Mouse (Mus musculus) midbrain, embryonic 16.5 days (tissue): ENCODE results near the gene Slc35f3. TPM values are rescaled to one million over a fixed set of nuclear protein-coding genes. Genes with fewer than 3 reads are reported as not detected.

ENCODE experiments used
- ATAC-seq: fragments of 200-750 bp; cut with Nextera tagmentation; 2 replicates; pipeline ENCODE4 v1.8.0; 2017; ENCODE audit warnings: moderate TSS enrichment
- H3K27ac ChIP-seq: fragments of 300-500 bp; sonication (generic); 2 replicates; pipeline ENCODE4 v1.5.1; 2014; ENCODE audit warnings: mild to moderate bottlenecking, low read length, mixed read lengths
- H3K27me3 ChIP-seq: fragments of 300-500 bp; sonication (generic); 2 replicates; pipeline ENCODE4 v1.6.1; 2014; ENCODE audit warnings: low read depth, low read length, mixed read lengths; ENCODE audit not compliant: control insufficient read depth, insufficient read depth
- H3K36me3 ChIP-seq: fragments of 300-500 bp; sonication (generic); 2 replicates; pipeline ENCODE4 v1.6.1; 2014; ENCODE audit warnings: mild to moderate bottlenecking, low read length, moderate library complexity, mixed read lengths; ENCODE audit not compliant: control insufficient read depth, insufficient read depth
- H3K4me1 ChIP-seq: fragments of 300-500 bp; sonication (generic); 2 replicates; pipeline ENCODE4 v1.6.1; 2014; ENCODE audit warnings: mild to moderate bottlenecking, low read length, mixed read lengths; ENCODE audit not compliant: control insufficient read depth, insufficient read depth
- H3K4me2 ChIP-seq: fragments of 300-500 bp; sonication (generic); 2 replicates; pipeline ENCODE4 v1.6.1; 2014; ENCODE audit warnings: mild to moderate bottlenecking, low read length, mixed read lengths
- H3K4me3 ChIP-seq: fragments of 300-500 bp; sonication (generic); 2 replicates; pipeline ENCODE4 v1.5.1; 2014; ENCODE audit warnings: low read depth, mild to moderate bottlenecking, low read length, moderate library complexity, mixed read lengths
- H3K9ac ChIP-seq: fragments of 300-500 bp; sonication (generic); 2 replicates; pipeline ENCODE4 v1.6.1; 2014; ENCODE audit warnings: low read depth, low read length, mixed read lengths
- H3K9me3 ChIP-seq: fragments of 300-500 bp; sonication (generic); replicated peaks from 2 replicates; pipeline ENCODE4 v1.6.1; 2014; ENCODE audit warnings: mild to moderate bottlenecking, low read length, mixed read lengths; ENCODE audit not compliant: control insufficient read depth, poor library complexity, severe bottlenecking
- whole genome bisulfite sequencing: fragments of 180-500 bp; shearing (Covaris S2); extraction: QIAGEN DNeasy Blood & Tissue Kit; methylation state at CpG from one replicate; pipeline ENCODE4 v1.1.7; 2014; 5-methylcytosine and 5-hydroxymethylcytosine counted together
- polyA plus RNA-seq: library from polyadenylated mRNA; unstranded; fragments of >200 nt; fragmentation: Nextera tagmentation; extraction: Ambion mirVana; gene quantifications from 2 replicates; pipeline ENCODE4 v1.2.1, GENCODE M21; 2015

The Slc35f3 gene
- polyA plus RNA-seq, 1 experiment from 2014 or later = 2.5 TPM

DNA sequence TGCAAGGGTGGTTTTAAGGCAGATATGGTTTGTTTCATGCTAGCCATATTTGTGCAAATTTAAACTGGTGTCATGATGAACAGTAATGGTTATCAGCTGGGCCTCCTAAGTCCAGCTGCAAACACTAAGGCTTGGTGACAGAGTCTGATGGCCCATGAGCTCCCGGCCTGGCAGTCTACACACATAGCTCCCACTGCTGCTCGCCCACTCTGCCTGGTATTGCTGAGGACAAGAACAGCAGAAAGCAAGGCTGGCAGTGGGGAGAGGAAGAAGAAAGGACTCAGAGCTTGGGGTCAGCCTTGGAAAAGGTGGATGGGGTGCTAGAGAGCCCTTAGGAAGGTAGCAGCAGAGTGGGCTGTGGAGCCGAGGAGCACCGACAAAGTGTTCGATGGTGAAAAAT lies 131.3 kb downstream of the Slc35f3 start:
- H3K9me3 ChIP-seq = no peaks in the 10 kb centered on the region
- H3K4me3 ChIP-seq = no peak overlapping the region
- no peaks in the 10 kb centered on the region for H3K27me3 ChIP-seq
- no peak overlapping the region for H3K9ac ChIP-seq
- H3K4me2 ChIP-seq = no peak overlapping the region
- H3K27ac ChIP-seq = no peak overlapping the region
- peaks cover 39% of the 10 kb centered on the region for H3K36me3 ChIP-seq
- ATAC-seq = no peak
- WGBS = 94% methylated on average over 5 of the region's 5 CpGs
- H3K4me1 ChIP-seq = no peaks in the 10 kb centered on the region

DNA sequence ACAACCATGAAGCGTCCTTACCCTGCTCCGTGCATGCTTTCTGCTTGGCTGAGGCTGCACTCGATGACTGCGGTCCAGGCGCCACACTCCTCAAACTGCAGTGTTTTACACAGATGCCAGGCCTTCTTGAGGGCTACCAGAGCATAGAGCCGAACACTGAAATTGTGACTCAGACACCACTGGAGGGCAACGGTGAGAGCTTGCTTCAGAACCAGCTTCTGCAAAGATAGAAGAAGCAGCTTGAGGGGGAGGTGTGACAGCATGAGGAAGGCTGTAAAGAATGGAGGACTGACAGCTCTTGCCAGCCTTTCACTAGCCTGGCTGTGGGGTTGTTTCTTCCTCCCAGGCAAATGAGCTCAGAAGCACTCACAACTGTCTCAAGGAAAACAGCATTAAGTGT lies 135.5 kb downstream of the Slc35f3 start:
- Histone ChIP-seq H3K9me3 (no peaks in the 10 kb centered on the region), H3K27me3 (no peaks in the 10 kb centered on the region), H3K36me3 (peaks cover 25% of the 10 kb centered on the region), H3K27ac (no peak overlapping the region), H3K4me3 (no peak overlapping the region), H3K9ac (no peak overlapping the region), H3K4me2 (no peak overlapping the region), H3K4me1 (no peaks in the 10 kb centered on the region)
- ATAC-seq = no peak
- 87% methylated on average over 7 of the region's 7 CpGs for WGBS

DNA sequence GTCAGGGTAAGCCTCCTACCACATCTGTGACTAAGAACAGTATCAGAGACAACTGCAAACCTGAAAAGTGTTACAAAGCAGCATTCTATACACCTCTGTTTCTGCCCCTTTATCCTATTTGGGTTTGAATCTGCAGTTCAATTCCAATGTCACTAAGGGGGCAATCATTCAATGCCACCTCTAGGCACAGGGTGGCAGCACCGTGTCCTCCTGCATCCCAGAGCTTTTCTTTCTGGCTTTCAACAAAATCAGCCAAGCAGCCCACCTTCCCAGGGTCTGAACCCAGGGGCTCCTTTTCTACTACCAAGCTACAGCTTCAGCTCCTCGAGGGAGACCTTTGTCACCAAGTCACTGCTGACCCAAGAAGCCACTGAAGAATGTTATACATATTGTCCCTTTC lies 140.6 kb downstream of the Slc35f3 start:
- Histone ChIP-seq H3K4me1 (no peaks in the 10 kb centered on the region), H3K4me3 (no peak overlapping the region), H3K27me3 (no peaks in the 10 kb centered on the region), H3K9ac (no peak overlapping the region), H3K4me2 (no peak overlapping the region), H3K36me3 (peaks cover 11% of the 10 kb centered on the region), H3K9me3 (no peaks in the 10 kb centered on the region), H3K27ac (no peak overlapping the region)
- 67% methylated on average over 2 of the region's 2 CpGs for WGBS
- ATAC-seq = no peak

Other genes with a start within 250 kb of the Slc35f3 start
- 40.8 and 41.0 TPM in 2 replicates for gene Coa6, start 124.0 kb downstream of the Slc35f3 start, polyA plus RNA-seq
- gene Tarbp1, start 176.5 kb downstream of the Slc35f3 start, polyA plus RNA-seq = 1.7 and 2.1 TPM in 2 replicates